Mouse (Mus musculus) limb, embryonic 14.5 days (tissue): Measurements from ENCODE around the gene Trim56. TPM values are rescaled to one million over a fixed set of nuclear protein-coding genes. Genes with fewer than 3 reads are reported as not detected.

Experiments
- ATAC-seq: fragments of 200-750 bp; cut with Nextera tagmentation; 2 replicates; pipeline ENCODE4 v1.8.0; 2017; ENCODE audit warnings: low read depth, moderate number of reproducible peaks, moderate TSS enrichment; ENCODE audit not compliant: low FRiP score
- DNase-seq: peaks from one replicate; pipeline ENCODE4 v3.0.0-alpha.2; 2015; ENCODE audit warnings: low spot score
- H3K27ac ChIP-seq: fragments of 300-500 bp; sonication (generic); replicated peaks from 2 replicates; pipeline ENCODE4 v1.5.1; 2014; ENCODE audit warnings: low read depth, mild to moderate bottlenecking, low read length, moderate library complexity, mixed read lengths
- H3K27me3 ChIP-seq: fragments of 300-500 bp; sonication (generic); 2 replicates; pipeline ENCODE4 v1.6.1; 2014; ENCODE audit warnings: low read length, mixed read lengths; ENCODE audit not compliant: control insufficient read depth, insufficient read depth
- H3K36me3 ChIP-seq: fragments of 300-500 bp; sonication (generic); 2 replicates; pipeline ENCODE4 v1.6.1; 2014; ENCODE audit warnings: mild to moderate bottlenecking, low read length, moderate library complexity, mixed read lengths; ENCODE audit not compliant: control insufficient read depth, insufficient read depth
- H3K4me1 ChIP-seq: fragments of 300-500 bp; sonication (generic); 2 replicates; pipeline ENCODE4 v1.6.1; 2014; ENCODE audit warnings: antibody characterized with exemption, low read length, mixed read lengths; ENCODE audit not compliant: control insufficient read depth, insufficient read depth
- H3K4me2 ChIP-seq: fragments of 300-500 bp; sonication (generic); replicated peaks from 2 replicates; pipeline ENCODE4 v1.6.1; 2014; ENCODE audit warnings: low read depth, mild to moderate bottlenecking, low read length, moderate library complexity; ENCODE audit not compliant: severe bottlenecking
- H3K4me3 ChIP-seq: fragments of 300-500 bp; sonication (generic); replicated peaks from 2 replicates; pipeline ENCODE4 v1.5.1; 2014; ENCODE audit warnings: low read length
- H3K9ac ChIP-seq: fragments of 300-500 bp; sonication (generic); 2 replicates; pipeline ENCODE4 v1.6.1; 2014; ENCODE audit warnings: mild to moderate bottlenecking, low read depth, low read length, moderate library complexity; ENCODE audit not compliant: severe bottlenecking
- H3K9me3 ChIP-seq: fragments of 300-500 bp; sonication (generic); 2 replicates; pipeline ENCODE4 v1.6.1; 2016; ENCODE audit warnings: low read length; ENCODE audit not compliant: control insufficient read depth
- POLR2A ChIP-seq: fragments of 200-500 bp; IDR thresholded peaks from 2 replicates; pipeline ENCODE4 v1.8.0; 2012; ENCODE audit warnings: inconsistent platforms, mild to moderate bottlenecking, moderate library complexity, borderline replicate concordance; ENCODE audit not compliant: insufficient read depth, insufficient read length; ENCODE audit errors: extremely low read depth
- WGBS: fragments of 180-500 bp; shearing (Covaris S2); extraction: QIAGEN DNeasy Blood & Tissue Kit; methylation state at CpG from one replicate; pipeline ENCODE4 v1.1.7; 2014; 5-methylcytosine and 5-hydroxymethylcytosine counted together
- polyA plus RNA-seq, 2 experiments: library from polyadenylated mRNA; depleted of rRNA in 1 of 2; stranded (reverse) in 1 of 2; unstranded in 1 of 2; fragments of >200 nt; fragmentation: Nextera tagmentation in 1 of 2; extraction: Ambion mirVana in 1 of 2; gene quantifications; 2 replicates each; pipeline versions ENCODE4 v1.2.1 to v1.2.3; 2012 to 2014

The Trim56 gene
- polyA plus RNA-seq, 2 experiments = 3.1 to 9.5 TPM

DNA sequence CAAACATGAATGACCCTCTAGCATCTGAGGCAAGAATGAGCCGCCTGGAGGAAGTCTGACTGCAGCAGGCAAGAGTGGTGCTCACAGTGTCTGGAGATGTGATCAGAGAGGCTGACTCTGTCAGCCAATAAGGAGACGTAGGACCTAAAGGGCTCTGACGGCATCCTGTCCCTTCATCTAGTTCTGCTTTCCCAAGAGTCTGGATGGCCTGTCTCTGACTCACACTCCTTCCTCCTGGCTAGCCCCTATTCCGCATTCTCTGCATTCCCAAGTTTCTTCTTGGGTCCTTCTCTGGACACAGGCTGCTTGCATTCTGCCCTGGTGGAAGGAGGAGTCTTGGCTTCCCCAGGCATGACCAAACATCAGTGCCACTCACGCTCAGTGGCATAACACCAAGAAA is 36.2 kb downstream of the Trim56 start:
- WGBS = 41% methylated on average over 5 of the region's 5 CpGs
- no peaks in the 10 kb centered on the region for H3K36me3 ChIP-seq
- TF ChIP-seq POLR2A = no peak
- no peak; the same call in 1 of the 2 replicates for ATAC-seq
- DNase-seq = no peak
- no peak overlapping the region for H3K4me2 ChIP-seq
- no peak overlapping the region for H3K27ac ChIP-seq
- H3K4me1 ChIP-seq = no peaks in the 10 kb centered on the region
- H3K4me3 ChIP-seq = no peak overlapping the region
- H3K9ac ChIP-seq = no peak overlapping the region
- H3K9me3 ChIP-seq = no peaks in the 10 kb centered on the region
- H3K27me3 ChIP-seq = no peaks in the 10 kb centered on the region

GRCm38 (mm10) chr5:137078616-137079015 is 37.4 kb downstream of the Trim56 start:
- Histone ChIP-seq H3K27me3 (no peaks in the 10 kb centered on the region), H3K9me3 (no peaks in the 10 kb centered on the region), H3K4me3 (no peak overlapping the region), H3K4me1 (no peaks in the 10 kb centered on the region), H3K36me3 (no peaks in the 10 kb centered on the region), H3K4me2 (no peak overlapping the region), H3K27ac (no peak overlapping the region), H3K9ac (no peak overlapping the region)
- no peak for ATAC-seq
- no peak for DNase-seq
- 41% methylated on average over 6 of the region's 6 CpGs for WGBS
- TF ChIP-seq POLR2A = no peak

DNA sequence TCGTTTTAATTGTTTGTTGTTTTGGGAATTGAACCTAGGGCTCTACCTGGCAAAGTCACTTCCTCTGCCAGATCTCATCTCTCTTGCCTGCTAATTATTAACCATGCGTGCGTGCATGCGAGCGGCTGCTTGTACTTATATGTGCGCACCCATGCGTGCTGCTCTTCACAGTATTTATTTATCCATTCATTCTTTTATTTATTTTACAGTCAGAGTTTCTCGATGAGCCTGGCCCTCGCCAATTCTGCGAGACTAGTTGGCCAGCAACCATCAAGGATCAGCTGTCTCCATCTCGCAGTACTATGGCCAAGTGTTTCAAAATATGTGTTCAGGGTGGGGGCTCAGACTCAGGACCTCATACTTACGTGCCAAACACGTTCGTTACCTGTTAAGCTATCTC is 38.0 kb downstream of the Trim56 start:
- TF ChIP-seq POLR2A = no peak
- no peak overlapping the region for H3K9ac ChIP-seq
- H3K9me3 ChIP-seq = no peaks in the 10 kb centered on the region
- DNase-seq (no peak), ATAC-seq (no peak)
- no peak overlapping the region for H3K4me2 ChIP-seq
- no peak overlapping the region for H3K4me3 ChIP-seq
- no peak overlapping the region for H3K27ac ChIP-seq
- H3K27me3 ChIP-seq = no peaks in the 10 kb centered on the region
- no peaks in the 10 kb centered on the region for H3K4me1 ChIP-seq
- WGBS = 90% methylated on average over 14 of the region's 14 CpGs
- H3K36me3 ChIP-seq = no peaks in the 10 kb centered on the region

DNA sequence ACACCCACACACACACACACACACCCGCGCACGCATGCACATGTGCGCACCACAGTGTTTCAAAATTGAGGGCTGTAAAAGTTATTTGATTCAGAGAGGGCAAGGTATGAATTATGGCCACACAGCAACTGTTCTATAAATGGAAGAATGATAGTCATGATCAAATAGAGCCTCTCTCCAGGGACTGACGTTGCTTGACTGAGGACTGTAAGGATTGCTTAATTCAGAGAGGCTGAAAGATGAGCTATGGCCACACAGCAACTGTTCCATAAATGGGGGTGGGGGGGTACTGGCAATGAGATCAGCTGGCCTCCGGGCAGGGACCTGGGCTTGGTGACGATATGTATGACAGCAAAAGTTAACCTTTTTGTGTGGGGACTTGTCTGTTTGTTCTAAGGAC is 38.8 kb downstream of the Trim56 start:
- no peaks in the 10 kb centered on the region for H3K9me3 ChIP-seq
- H3K36me3 ChIP-seq = no peaks in the 10 kb centered on the region
- H3K4me1 ChIP-seq = peaks cover 5% of the 10 kb centered on the region
- no peak for TF ChIP-seq POLR2A
- no peak overlapping the region for H3K9ac ChIP-seq
- ATAC-seq = no peak
- no peaks in the 10 kb centered on the region for H3K27me3 ChIP-seq
- no peak overlapping the region for H3K27ac ChIP-seq
- no peak overlapping the region for H3K4me3 ChIP-seq
- DNase-seq = no peak
- no peak overlapping the region for H3K4me2 ChIP-seq
- 80% methylated on average over 7 of the region's 7 CpGs for WGBS

- no peak overlapping the region for H3K4me2 ChIP-seq
- no peaks in the 10 kb centered on the region for H3K27me3 ChIP-seq
- no peaks in the 10 kb centered on the region for H3K9me3 ChIP-seq
- DNase-seq (no peak), ATAC-seq (no peak)
- 44% methylated on average over 12 of the region's 12 CpGs for WGBS
- H3K27ac ChIP-seq = no peak overlapping the region
- no peak overlapping the region for H3K4me3 ChIP-seq
- H3K4me1 ChIP-seq = peaks cover 9% of the 10 kb centered on the region
- no peaks in the 10 kb centered on the region for H3K36me3 ChIP-seq
- no peak overlapping the region for H3K9ac ChIP-seq
- TF ChIP-seq POLR2A = no peak
These were observed 39.6 kb downstream of the Trim56 start for GRCm38 (mm10) chr5:137076191-137076930.
